25 mouse cellular contexts compared by ENCODE assay signal in the genomic region with DNA sequence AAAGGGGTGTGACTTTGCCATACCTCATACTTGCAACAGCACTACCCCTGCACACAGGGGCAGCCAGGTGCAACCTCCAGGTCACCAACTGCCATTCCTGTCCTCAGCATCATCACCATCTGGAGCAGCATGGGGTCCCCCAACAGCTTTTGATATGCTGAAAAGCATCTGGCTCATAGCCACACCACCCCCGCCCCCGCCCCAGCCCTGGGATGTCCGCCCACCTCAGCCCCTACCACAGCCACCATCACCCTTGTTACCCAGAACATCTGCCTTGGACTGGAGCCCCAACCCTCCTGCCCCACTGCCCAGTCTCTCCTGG. TPM values are rescaled to one million over a fixed set of nuclear protein-coding genes. Genes with fewer than 3 reads are reported as not detected.
A peak's percentile ranks its signal among the peaks of the same experiment; 100 is the strongest.
DNase-seq lines count a peak whose midpoint lies in the region; ATAC-seq and TF ChIP-seq lines count a peak whose summit lies in the region.
"Had no signal": no experiment of that assay in that cellular context is flagged by ENCODE, and none has a peak within 500 bp of the region (broad histone marks: within the 10 kb centered on the region; RNA-seq: fewer than 3 reads in every experiment).

No protein-coding gene starts in this region.

- DNase-seq in heart, adult 11 months = peak; percentile 84
- DNase-seq in heart, adult 8-10 months (ENCODE audit: low spot score) = no peak
- DNase-seq in R1 (ENCODE audit: low read depth, low spot score) = peak; percentile 73
- DNase-seq in hindbrain, embryonic 10.5 days (ENCODE audit: low spot score) = no peak
- DNase-seq in liver, postnatal 0 days = no peak
- no peak for DNase-seq in hindbrain, postnatal 0 days (ENCODE audit: low spot score)
- DNase-seq: adrenal gland, adult 8-10 months; adrenal gland, postnatal 14 days; adrenal gland, postnatal 36 days; cerebellum, adult 2 months; cerebellum, adult 9-10 months; cerebellum, postnatal 10 days; cerebellum, postnatal 25 days; forebrain, postnatal 0 days had no signal

- ATAC-seq in liver, postnatal 0 days = no peak
- no peak for ATAC-seq in hindbrain, postnatal 0 days
- ATAC-seq: activated CD4-positive, CD25-positive, alpha-beta regulatory T cell, adult 4 months; forebrain, embryonic 13.5 days; forebrain, embryonic 15.5 days; forebrain, postnatal 0 days; Patski had no signal

- no peak for TF ChIP-seq POLR2A in ES-Bruce4 (IDR thresholded peaks at IDR 0.05; ENCODE audit: insufficient read depth, low read length)

- H3K4me3 ChIP-seq in E14TG2a.4 (replicated peaks; ENCODE audit: low read length) (peak overlapping the region; percentile 30; the same call in 1 of the 2 replicates), ES-Bruce4 (ENCODE audit: low read depth, low read length) (no peak overlapping the region)
- H3K4me3 ChIP-seq in hindbrain, embryonic 10.5 days = no peak overlapping the region
- no peak overlapping the region for H3K4me3 ChIP-seq in liver, postnatal 0 days (ENCODE audit: low read depth, low read length)
- no peak overlapping the region for H3K4me3 ChIP-seq in hindbrain, postnatal 0 days (ENCODE audit: low read length)
- H3K4me3 ChIP-seq: embryonic facial prominence, embryonic 10.5 days; embryonic facial prominence, embryonic 12.5 days; forebrain, embryonic 13.5 days; forebrain, embryonic 15.5 days had no signal

- H3K27ac ChIP-seq in ES-Bruce4 (ENCODE audit: insufficient read depth, low read length) = no peak overlapping the region
- H3K27ac ChIP-seq in hindbrain, embryonic 10.5 days = no peak overlapping the region
- H3K27ac ChIP-seq in liver, postnatal 0 days (ENCODE audit: low read depth) = no peak overlapping the region
- no peak overlapping the region for H3K27ac ChIP-seq in hindbrain, postnatal 0 days
- H3K27ac ChIP-seq: embryonic facial prominence, embryonic 10.5 days; embryonic facial prominence, embryonic 12.5 days; forebrain, embryonic 13.5 days; forebrain, embryonic 15.5 days had no signal

- H3K36me3 ChIP-seq in E14TG2a.4 (ENCODE audit: insufficient read depth, low read length) (peaks cover 17% of the 10 kb centered on the region; the same call in 1 of the 2 replicates), ES-Bruce4 (ENCODE audit: control insufficient read depth, insufficient read depth, low read length, poor library complexity, severe bottlenecking) (no peaks in the 10 kb centered on the region)
- no peaks in the 10 kb centered on the region for H3K36me3 ChIP-seq in hindbrain, embryonic 10.5 days
- H3K36me3 ChIP-seq in liver, postnatal 0 days (replicated peaks; ENCODE audit: insufficient read depth, low read length) = no peaks in the 10 kb centered on the region
- 0 out of 2 replicates have a peak, but pooled peaks cover under 1% of the 10 kb centered on the region for H3K36me3 ChIP-seq in hindbrain, postnatal 0 days (ENCODE audit: insufficient read depth, low read length)
- H3K36me3 ChIP-seq: embryonic facial prominence, embryonic 10.5 days; embryonic facial prominence, embryonic 12.5 days; forebrain, embryonic 15.5 days; G1E had no signal

- H3K9me3 ChIP-seq in E14TG2a.4 (ENCODE audit: low read length) (no peaks in the 10 kb centered on the region), ES-Bruce4 (replicated peaks; ENCODE audit: control insufficient read depth, insufficient read depth, low read length, poor library complexity, severe bottlenecking) (no peaks in the 10 kb centered on the region)
- H3K9me3 ChIP-seq in hindbrain, embryonic 10.5 days = no peaks in the 10 kb centered on the region
- no peaks in the 10 kb centered on the region for H3K9me3 ChIP-seq in liver, postnatal 0 days (ENCODE audit: low read length)
- H3K9me3 ChIP-seq in hindbrain, postnatal 0 days (ENCODE audit: low read length) = no peaks in the 10 kb centered on the region
- H3K9me3 ChIP-seq: embryonic facial prominence, embryonic 10.5 days; embryonic facial prominence, embryonic 12.5 days; forebrain, embryonic 13.5 days; forebrain, embryonic 15.5 days; G1E had no signal

- TF ChIP-seq CTCF in E14TG2a.4 (conservative IDR thresholded peaks at IDR 0.05; ENCODE audit: low read length) = no peak
- TF ChIP-seq CTCF in ES-Bruce4 (IDR thresholded peaks at IDR 0.05; ENCODE audit: low read depth, low read length) = no peak
- no peak for TF ChIP-seq CTCF in liver, postnatal 0 days (IDR thresholded peaks at IDR 0.05; ENCODE audit: low read depth)
- no peak for TF ChIP-seq CTCF in hindbrain, postnatal 0 days (IDR thresholded peaks at IDR 0.05; ENCODE audit: low read depth)

- WGBS in hindbrain, embryonic 10.5 days = 77% methylated on average over 3 of the region's 3 CpGs
- WGBS in liver, postnatal 0 days (ENCODE audit: insufficient replicate concordance) = 82% methylated on average over 3 of the region's 3 CpGs
- 89% methylated on average over 3 of the region's 3 CpGs for WGBS in hindbrain, postnatal 0 days

- H3K9ac ChIP-seq in ES-Bruce4 (ENCODE audit: low read depth, poor library complexity, severe bottlenecking) = no peak overlapping the region
- no peak overlapping the region for H3K9ac ChIP-seq in liver, postnatal 0 days (replicated peaks)
- no peak overlapping the region for H3K9ac ChIP-seq in hindbrain, postnatal 0 days (replicated peaks; ENCODE audit: low read length)
- H3K9ac ChIP-seq: embryonic facial prominence, embryonic 12.5 days; forebrain, embryonic 13.5 days; forebrain, embryonic 15.5 days; forebrain, postnatal 0 days had no signal

- peak; percentile 99 for TF ChIP-seq EP300 in ES-Bruce4 (IDR thresholded peaks at IDR 0.05; ENCODE audit: insufficient read depth, low read depth, low read length)
- no peak for TF ChIP-seq EP300 in liver, postnatal 0 days (IDR thresholded peaks at IDR 0.05; ENCODE audit: low read depth)

- peaks cover 48% of the 10 kb centered on the region for H3K4me1 ChIP-seq in E14TG2a.4 (replicated peaks; ENCODE audit: low read depth, low read length)
- peaks cover 1% of the 10 kb centered on the region for H3K4me1 ChIP-seq in ES-Bruce4 (ENCODE audit: control insufficient read depth, insufficient read depth, low read length)
- peaks cover 29% of the 10 kb centered on the region for H3K4me1 ChIP-seq in hindbrain, embryonic 10.5 days (replicated peaks)
- peaks cover 6% of the 10 kb centered on the region for H3K4me1 ChIP-seq in liver, postnatal 0 days (ENCODE audit: insufficient read depth)
- no peaks in the 10 kb centered on the region for H3K4me1 ChIP-seq in hindbrain, postnatal 0 days (ENCODE audit: insufficient read depth, low read length)

- peaks cover 37% of the 10 kb centered on the region for H3K27me3 ChIP-seq in E14TG2a.4 (ENCODE audit: insufficient read depth, low read length)
- no peaks in the 10 kb centered on the region for H3K27me3 ChIP-seq in ES-Bruce4 (ENCODE audit: control insufficient read depth, insufficient read depth, low read length, poor library complexity, severe bottlenecking)
- H3K27me3 ChIP-seq in hindbrain, embryonic 10.5 days (ENCODE audit: insufficient read depth, poor library complexity, severe bottlenecking) = peaks cover 26% of the 10 kb centered on the region
- H3K27me3 ChIP-seq in liver, postnatal 0 days (ENCODE audit: insufficient read depth, low read length) = peaks cover 36% of the 10 kb centered on the region
- H3K27me3 ChIP-seq in hindbrain, postnatal 0 days (ENCODE audit: insufficient read depth, low read length) = no peaks in the 10 kb centered on the region
- H3K27me3 ChIP-seq: forebrain, embryonic 15.5 days had no signal

- H3K4me2 ChIP-seq in liver, postnatal 0 days (ENCODE audit: low read depth, low read length) = no peak overlapping the region
- H3K4me2 ChIP-seq in hindbrain, postnatal 0 days (ENCODE audit: low read depth, low read length) = no peak overlapping the region
- H3K4me2 ChIP-seq: embryonic facial prominence, embryonic 12.5 days; forebrain, embryonic 13.5 days; forebrain, embryonic 15.5 days had no signal

RNA-seq across cellular contexts. Expression of gene Tmem145, which starts 2.3 kb away (rescaled TPM):
- total RNA-seq in heart, adult 8-10 months (2022) = under 1 TPM in 1 of 4 experiments, not detected in 3; 0.14 TPM
- polyA plus RNA-seq in ES-Bruce4 (2011; ENCODE audit: insufficient read depth, insufficient read length, low read depth, missing spikeins) = 2.0 and 2.5 TPM in 2 replicates
- 2.5 and 9.1 TPM in 2 replicates for polyA plus RNA-seq in hindbrain, embryonic 10.5 days (2016; fragmentation: Nextera tagmentation; extraction: Ambion mirVana)
- polyA plus RNA-seq in liver, postnatal 0 days (2015; fragmentation: Nextera tagmentation; extraction: Ambion mirVana) = not detected in 2 replicates
- 56.6 and 88.3 TPM in 2 replicates for total RNA-seq in hindbrain, postnatal 0 days (2014; rRNA removed)
- 104 and 106 TPM in 2 replicates for polyA plus RNA-seq in hindbrain, postnatal 0 days (2015; fragmentation: Nextera tagmentation; extraction: Ambion mirVana)
- total RNA-seq: G1E had no signal
- polyA plus RNA-seq: activated CD4-positive, CD25-positive, alpha-beta regulatory T cell, adult 4 months; G1E had no signal

RNA-seq across cellular contexts. Expression of gene Prr19, which starts 2.4 kb away (rescaled TPM):
- total RNA-seq in heart, adult 8-10 months (2022) = not detected
- 1.3 and 1.6 TPM in 2 replicates for polyA plus RNA-seq in ES-Bruce4 (2011; ENCODE audit: insufficient read depth, insufficient read length, low read depth, missing spikeins)
- polyA plus RNA-seq in hindbrain, embryonic 10.5 days (2016; fragmentation: Nextera tagmentation; extraction: Ambion mirVana) = 1.2 and 2.1 TPM in 2 replicates
- not detected in 2 replicates for polyA plus RNA-seq in liver, postnatal 0 days (2015; fragmentation: Nextera tagmentation; extraction: Ambion mirVana)
- total RNA-seq in hindbrain, postnatal 0 days (2014; rRNA removed) = 0.93 and 1.4 TPM in 2 replicates
- 3.1 and 3.6 TPM in 2 replicates for polyA plus RNA-seq in hindbrain, postnatal 0 days (2015; fragmentation: Nextera tagmentation; extraction: Ambion mirVana)
- total RNA-seq: adrenal gland, adult 18-20 months; adrenal gland, adult 8-10 months; adrenal gland, postnatal 14 days; adrenal gland, postnatal 36 days; G1E had no signal
- polyA plus RNA-seq: activated CD4-positive, CD25-positive, alpha-beta regulatory T cell, adult 4 months; C2C12 had no signal

RNA-seq across cellular contexts. Expression of gene Pafah1b3, which starts 5.9 kb away (rescaled TPM):
- total RNA-seq in heart, adult 8-10 months (2022) = 1 to 10 TPM; 3.9 to 4.6 (median 3.9) TPM
- 47.8 and 55.6 TPM in 2 replicates for polyA plus RNA-seq in ES-Bruce4 (2011; ENCODE audit: insufficient read depth, insufficient read length, low read depth, missing spikeins)
- 271 and 384 TPM in 2 replicates for polyA plus RNA-seq in hindbrain, embryonic 10.5 days (2016; fragmentation: Nextera tagmentation; extraction: Ambion mirVana)
- 23.4 and 25.4 TPM in 2 replicates for polyA plus RNA-seq in liver, postnatal 0 days (2015; fragmentation: Nextera tagmentation; extraction: Ambion mirVana)
- total RNA-seq in hindbrain, postnatal 0 days (2014; rRNA removed) = 534 and 592 TPM in 2 replicates
- 469 and 484 TPM in 2 replicates for polyA plus RNA-seq in hindbrain, postnatal 0 days (2015; fragmentation: Nextera tagmentation; extraction: Ambion mirVana)

RNA-seq across cellular contexts. Expression of gene Megf8, which starts 13.3 kb away (rescaled TPM):
- total RNA-seq in heart, adult 8-10 months (2022) = 10 to 100 TPM; 33.9 to 35.8 (median 34.8) TPM
- polyA plus RNA-seq in ES-Bruce4 (2011; ENCODE audit: insufficient read depth, insufficient read length, low read depth, missing spikeins) = 22.2 and 25.7 TPM in 2 replicates
- 16.5 and 18.2 TPM in 2 replicates for polyA plus RNA-seq in hindbrain, embryonic 10.5 days (2016; fragmentation: Nextera tagmentation; extraction: Ambion mirVana)
- polyA plus RNA-seq in liver, postnatal 0 days (2015; fragmentation: Nextera tagmentation; extraction: Ambion mirVana) = 0.58 and 0.81 TPM in 2 replicates
- total RNA-seq in hindbrain, postnatal 0 days (2014; rRNA removed) = 104 and 105 TPM in 2 replicates
- 14.8 and 15.4 TPM in 2 replicates for polyA plus RNA-seq in hindbrain, postnatal 0 days (2015; fragmentation: Nextera tagmentation; extraction: Ambion mirVana)

RNA-seq across cellular contexts. Expression of gene Cic, which starts 36.1 kb away (rescaled TPM):
- 10 to 100 TPM; 52.0 to 71.5 (median 59.6) TPM for total RNA-seq in heart, adult 8-10 months (2022)
- polyA plus RNA-seq in ES-Bruce4 (2011; ENCODE audit: insufficient read depth, insufficient read length, low read depth, missing spikeins) = 128 and 141 TPM in 2 replicates
- polyA plus RNA-seq in hindbrain, embryonic 10.5 days (2016; fragmentation: Nextera tagmentation; extraction: Ambion mirVana) = 23.2 and 23.5 TPM in 2 replicates
- polyA plus RNA-seq in liver, postnatal 0 days (2015; fragmentation: Nextera tagmentation; extraction: Ambion mirVana) = 8.9 and 9.7 TPM in 2 replicates
- total RNA-seq in hindbrain, postnatal 0 days (2014; rRNA removed) = 153 and 155 TPM in 2 replicates
- polyA plus RNA-seq in hindbrain, postnatal 0 days (2015; fragmentation: Nextera tagmentation; extraction: Ambion mirVana) = 28.2 and 30.6 TPM in 2 replicates

Comparison
In these comparisons a context has a peak if more than half of its experiments do, and no peak if none do; other contexts are left out.
1. DNase-seq: peak in heart, adult 11 months (single experiment) and R1 (single experiment); none in heart, adult 8-10 months (single experiment), hindbrain, embryonic 10.5 days (single experiment), liver, postnatal 0 days (single experiment) and hindbrain, postnatal 0 days (single experiment).
2. RNA of gene Tmem145, which starts 2.3 kb away (polyA plus RNA-seq): 104 to 106 TPM in hindbrain, postnatal 0 days; 2.5 to 9.1 TPM in hindbrain, embryonic 10.5 days, 2.0 to 2.5 TPM in ES-Bruce4 and not detected in liver, postnatal 0 days; every median in the first group is over 10 times any median in the second.